Mouse (Mus musculus) cerebellum, adult 2 months (tissue): Measurements from ENCODE around the gene Usp22.

Source experiments
- CTCF ChIP-seq: fragments of 200-500 bp; IDR thresholded peaks from 2 replicates; pipeline ENCODE4 v1.5.1; 2011; ENCODE audit warnings: low read depth, mild to moderate bottlenecking, control low read depth, low read length, moderate library complexity, borderline replicate concordance; ENCODE audit not compliant: insufficient read depth
- POLR2A ChIP-seq: fragments of 200-500 bp; IDR thresholded peaks from 2 replicates; pipeline ENCODE4 v1.6.1; 2011; ENCODE audit warnings: low read length, control low read depth, borderline replicate concordance; ENCODE audit not compliant: insufficient read depth

GRCm38 (mm10) chr11:61180361-61180760, 5.5 kb upstream of the Usp22 start:
- TF ChIP-seq CTCF, result no peak
- no peak for TF ChIP-seq POLR2A
